ENCODE assay signal across 8 mouse cellular contexts in genomic region chr2:120628076-120628865, GRCm38 (mm10). TPM values are rescaled to one million over a fixed set of nuclear protein-coding genes. Genes with fewer than 3 reads are reported as not detected.
DNase-seq lines count a peak whose midpoint lies in the region; ATAC-seq and TF ChIP-seq lines count a peak whose summit lies in the region.

No protein-coding gene starts in this region.

- no peaks in the 10 kb centered on the region for H3K9me3 ChIP-seq in liver, embryonic 12.5 days (replicated peaks)

- 25% methylated on average over 10 of the region's 10 CpGs for WGBS in liver, embryonic 12.5 days (ENCODE audit: insufficient replicate concordance)

- no peak for ATAC-seq in liver, embryonic 12.5 days

- no peaks in the 10 kb centered on the region for H3K27me3 ChIP-seq in testis, adult 2 months (ENCODE audit: control insufficient read depth, insufficient read depth, low read length)
- H3K27me3 ChIP-seq in liver, embryonic 12.5 days (replicated peaks): peaks cover 14% of the 10 kb centered on the region

- intact Hi-C loops in gastrocnemius, postnatal 14 days (cut with DNase I; ENCODE audit: low total_unique reads): no loop called here

- no peak for TF ChIP-seq CTCF in testis, adult 2 months (IDR thresholded peaks at IDR 0.05; ENCODE audit: control insufficient read depth, insufficient read depth, insufficient replicate concordance, low read depth, low read length)

- DNase-seq in embryo, embryonic 10.5 days (ENCODE audit: low spot score): peak; percentile 3
- no peak for DNase-seq in embryo, embryonic 11 days
- no peak for DNase-seq in testis, postnatal 10 days (ENCODE audit: low spot score)
- no peak for DNase-seq in right cerebral cortex, postnatal 14 days
- no peak for DNase-seq in gastrocnemius, postnatal 14 days
- no peak for DNase-seq in frontal cortex, postnatal 10 days (ENCODE audit: low spot score in 2 of 2)

- peaks cover 5% of the 10 kb centered on the region for H3K4me1 ChIP-seq in testis, adult 2 months (ENCODE audit: control insufficient read depth, insufficient read depth, low read length)
- H3K4me1 ChIP-seq in liver, embryonic 12.5 days: peaks cover 38% of the 10 kb centered on the region

- no peaks in the 10 kb centered on the region for H3K36me3 ChIP-seq in testis, adult 2 months (ENCODE audit: control insufficient read depth, insufficient read depth, low read length)
- no peaks in the 10 kb centered on the region for H3K36me3 ChIP-seq in liver, embryonic 12.5 days

- H3K4me3 ChIP-seq in testis, adult 2 months (ENCODE audit: control insufficient read depth, low read depth, low read length): peak overlapping the region; percentile 45; the same call in 1 of the 2 replicates
- peak overlapping the region; percentile 57 for H3K4me3 ChIP-seq in liver, embryonic 12.5 days

- TF ChIP-seq POLR2A in testis, adult 2 months (IDR thresholded peaks at IDR 0.05; ENCODE audit: control insufficient read depth, low read depth, low read length): no peak

- no peak overlapping the region for H3K9ac ChIP-seq in liver, embryonic 12.5 days

- H3K27ac ChIP-seq in testis, adult 2 months (ENCODE audit: control insufficient read depth, insufficient read depth, low read depth, low read length): no peak overlapping the region
- no peak overlapping the region for H3K27ac ChIP-seq in liver, embryonic 12.5 days

- H3K4me2 ChIP-seq in liver, embryonic 12.5 days: peak overlapping the region; percentile 86

RNA-seq across cellular contexts. Expression of gene Stard9, which starts 0.7 kb away (rescaled TPM):
- 26.9 and 28.7 TPM in 2 replicates for polyA plus RNA-seq in testis, adult 2 months (2012; rRNA removed)
- polyA plus RNA-seq in liver, embryonic 12.5 days (2016; fragmentation: Nextera tagmentation; extraction: Ambion mirVana): 1.4 and 1.7 TPM in 2 replicates
- total RNA-seq in gastrocnemius, postnatal 14 days (2021): 1 to 10 TPM; 8.5 to 8.6 TPM

RNA-seq across cellular contexts. Expression of gene Lrrc57, which starts 19.0 kb away (rescaled TPM):
- polyA plus RNA-seq in testis, adult 2 months (2012; rRNA removed): 217 and 232 TPM in 2 replicates
- 16.0 and 18.0 TPM in 2 replicates for polyA plus RNA-seq in liver, embryonic 12.5 days (2016; fragmentation: Nextera tagmentation; extraction: Ambion mirVana)
- 10 to 100 TPM; 10.3 to 13.2 TPM for total RNA-seq in gastrocnemius, postnatal 14 days (2021)

RNA-seq across cellular contexts. Expression of gene Haus2, which starts 19.1 kb away (rescaled TPM):
- polyA plus RNA-seq in testis, adult 2 months (2012; rRNA removed): 3.0 and 5.0 TPM in 2 replicates
- polyA plus RNA-seq in liver, embryonic 12.5 days (2016; fragmentation: Nextera tagmentation; extraction: Ambion mirVana): 21.7 and 21.8 TPM in 2 replicates
- total RNA-seq in gastrocnemius, postnatal 14 days (2021): 1 to 10 TPM; 6.5 to 6.6 TPM

Comparison
In these comparisons a context has a peak if more than half of its experiments do, and no peak if none do; other contexts are left out.
1. RNA of gene Stard9, which starts 0.7 kb away (polyA plus RNA-seq): 26.9 to 28.7 TPM in testis, adult 2 months; 1.4 to 1.7 TPM in liver, embryonic 12.5 days; every median in the first group is over 10 times any median in the second.
2. RNA of gene Lrrc57, which starts 19.0 kb away (polyA plus RNA-seq): 217 to 232 TPM in testis, adult 2 months; 16.0 to 18.0 TPM in liver, embryonic 12.5 days; every median in the first group is over 10 times any median in the second.